Mouse (Mus musculus): ENCODE measurements around the gene Ddx17.

The Ddx17 gene

GRCm38 (mm10) chr15:79529935-79530334 lies 16.6 kb downstream of the Ddx17 start:
- peaks cover 21% of the 10 kb centered on the region for H3K36me3 ChIP-seq (ENCODE audit: control insufficient read depth, insufficient read depth, low read length, poor library complexity, severe bottlenecking)
- no peak for DNase-seq (ENCODE audit: low read depth, low spot score)

GRCm38 (mm10) chr15:79527991-79528639 lies 18.4 kb downstream of the Ddx17 start:
- DNase-seq (ENCODE audit: low read depth, low spot score) = no peak
- H3K36me3 ChIP-seq (ENCODE audit: control insufficient read depth, insufficient read depth, low read length, poor library complexity, severe bottlenecking) = peaks cover 18% of the 10 kb centered on the region
- no peaks in the 10 kb centered on the region; the same call in 1 of the 2 replicates for H3K27me3 ChIP-seq (ENCODE audit: control insufficient read depth, insufficient read depth, low read length, poor library complexity, severe bottlenecking)

More at GRCm38 (mm10) chr15:79529935-79530334, 16.6 kb downstream of the Ddx17 start:
- no peaks in the 10 kb centered on the region; the same call in 1 of the 2 replicates for H3K27me3 ChIP-seq (ENCODE audit: control insufficient read depth, insufficient read depth, low read length, poor library complexity, severe bottlenecking)

- H3K27me3 ChIP-seq (ENCODE audit: control insufficient read depth, insufficient read depth, low read length, poor library complexity, severe bottlenecking) = no peaks in the 10 kb centered on the region; the same call in 1 of the 2 replicates
- peaks cover 15% of the 10 kb centered on the region for H3K36me3 ChIP-seq (ENCODE audit: control insufficient read depth, insufficient read depth, low read length, poor library complexity, severe bottlenecking)
- DNase-seq (ENCODE audit: low read depth, low spot score) = no peak
Observed at GRCm38 (mm10) chr15:79527192-79527591, 19.3 kb downstream of the Ddx17 start.

GRCm38 (mm10) chr15:79525979-79526768 lies 20.4 kb downstream of the Ddx17 start:
- no peaks in the 10 kb centered on the region; the same call in 1 of the 2 replicates for H3K27me3 ChIP-seq (ENCODE audit: control insufficient read depth, insufficient read depth, low read length, poor library complexity, severe bottlenecking)
- no peak for DNase-seq (ENCODE audit: low read depth, low spot score)
- peaks cover 11% of the 10 kb centered on the region for H3K36me3 ChIP-seq (ENCODE audit: control insufficient read depth, insufficient read depth, low read length, poor library complexity, severe bottlenecking)

GRCm38 (mm10) chr15:79525564-79525963 lies 21.0 kb downstream of the Ddx17 start:
- H3K36me3 ChIP-seq (ENCODE audit: control insufficient read depth, insufficient read depth, low read length, poor library complexity, severe bottlenecking) = peaks cover 11% of the 10 kb centered on the region
- DNase-seq (ENCODE audit: low read depth, low spot score) = no peak
- no peaks in the 10 kb centered on the region; the same call in 1 of the 2 replicates for H3K27me3 ChIP-seq (ENCODE audit: control insufficient read depth, insufficient read depth, low read length, poor library complexity, severe bottlenecking)

GRCm38 (mm10) chr15:79519400-79520220 lies 26.9 kb downstream of the Ddx17 start:
- no peaks in the 10 kb centered on the region for H3K27me3 ChIP-seq (ENCODE audit: control insufficient read depth, insufficient read depth, low read length, poor library complexity, severe bottlenecking)
- DNase-seq (ENCODE audit: low read depth, low spot score) = no peak

GRCm38 (mm10) chr15:79518571-79518970 lies 28.0 kb downstream of the Ddx17 start:
- no peak for DNase-seq (ENCODE audit: low read depth, low spot score)
- no peaks in the 10 kb centered on the region for H3K36me3 ChIP-seq (ENCODE audit: control insufficient read depth, insufficient read depth, low read length, poor library complexity, severe bottlenecking)
- no peaks in the 10 kb centered on the region for H3K27me3 ChIP-seq (ENCODE audit: control insufficient read depth, insufficient read depth, low read length, poor library complexity, severe bottlenecking)

More at GRCm38 (mm10) chr15:79519400-79520220, 26.9 kb downstream of the Ddx17 start:
- H3K36me3 ChIP-seq (ENCODE audit: control insufficient read depth, insufficient read depth, low read length, poor library complexity, severe bottlenecking) = no peaks in the 10 kb centered on the region

- DNase-seq (ENCODE audit: low read depth, low spot score) = no peak
- Histone ChIP-seq H3K27me3 (ENCODE audit: control insufficient read depth, insufficient read depth, low read length, poor library complexity, severe bottlenecking) (no peaks in the 10 kb centered on the region), H3K36me3 (ENCODE audit: control insufficient read depth, insufficient read depth, low read length, poor library complexity, severe bottlenecking) (no peaks in the 10 kb centered on the region)
Observed at GRCm38 (mm10) chr15:79517710-79518109, 28.8 kb downstream of the Ddx17 start.

- Histone ChIP-seq H3K36me3 (ENCODE audit: control insufficient read depth, insufficient read depth, low read length, poor library complexity, severe bottlenecking) (no peaks in the 10 kb centered on the region), H3K27me3 (ENCODE audit: control insufficient read depth, insufficient read depth, low read length, poor library complexity, severe bottlenecking) (no peaks in the 10 kb centered on the region)
- DNase-seq (ENCODE audit: low read depth, low spot score) = no peak
Observed at GRCm38 (mm10) chr15:79516171-79517096, 30.1 kb downstream of the Ddx17 start, which contains the start of gene Kdelr3. Gene Kdelr3, plus strand, starts transcription at chr15:79516411.

GRCm38 (mm10) chr15:79513940-79514339 lies 32.6 kb downstream of the Ddx17 start:
- no peaks in the 10 kb centered on the region for H3K27me3 ChIP-seq (ENCODE audit: control insufficient read depth, insufficient read depth, low read length, poor library complexity, severe bottlenecking)
- H3K36me3 ChIP-seq (ENCODE audit: control insufficient read depth, insufficient read depth, low read length, poor library complexity, severe bottlenecking) = no peaks in the 10 kb centered on the region
- DNase-seq (ENCODE audit: low read depth, low spot score) = no peak

- Histone ChIP-seq H3K36me3 (ENCODE audit: control insufficient read depth, insufficient read depth, low read length, poor library complexity, severe bottlenecking) (no peaks in the 10 kb centered on the region), H3K27me3 (ENCODE audit: control insufficient read depth, insufficient read depth, low read length, poor library complexity, severe bottlenecking) (no peaks in the 10 kb centered on the region)
- no peak for DNase-seq (ENCODE audit: low read depth, low spot score)
Observed at GRCm38 (mm10) chr15:79511553-79512320, 34.8 kb downstream of the Ddx17 start.

- H3K36me3 ChIP-seq (ENCODE audit: control insufficient read depth, insufficient read depth, low read length, poor library complexity, severe bottlenecking) = no peaks in the 10 kb centered on the region
- no peak for DNase-seq (ENCODE audit: low read depth, low spot score)
- H3K27me3 ChIP-seq (ENCODE audit: control insufficient read depth, insufficient read depth, low read length, poor library complexity, severe bottlenecking) = no peaks in the 10 kb centered on the region
Observed at GRCm38 (mm10) chr15:79510425-79510824, 36.1 kb downstream of the Ddx17 start.

GRCm38 (mm10) chr15:79509998-79510397 lies 36.5 kb downstream of the Ddx17 start:
- H3K27me3 ChIP-seq (ENCODE audit: control insufficient read depth, insufficient read depth, low read length, poor library complexity, severe bottlenecking) = no peaks in the 10 kb centered on the region
- no peak for DNase-seq (ENCODE audit: low read depth, low spot score)
- H3K36me3 ChIP-seq (ENCODE audit: control insufficient read depth, insufficient read depth, low read length, poor library complexity, severe bottlenecking) = no peaks in the 10 kb centered on the region

Data from splenic B cell, adult 2 months (primary cell).